Mouse (Mus musculus): ENCODE measurements at regions not wholly inside any gene's neighbourhood (a gene's known extent, or its start where the extent isn't known, plus 50 kb on each side); places are given as distances from the start of the nearest gene placed in this dataset.
A peak's percentile ranks its signal among the peaks of the same experiment; 100 is the strongest.

DNA sequence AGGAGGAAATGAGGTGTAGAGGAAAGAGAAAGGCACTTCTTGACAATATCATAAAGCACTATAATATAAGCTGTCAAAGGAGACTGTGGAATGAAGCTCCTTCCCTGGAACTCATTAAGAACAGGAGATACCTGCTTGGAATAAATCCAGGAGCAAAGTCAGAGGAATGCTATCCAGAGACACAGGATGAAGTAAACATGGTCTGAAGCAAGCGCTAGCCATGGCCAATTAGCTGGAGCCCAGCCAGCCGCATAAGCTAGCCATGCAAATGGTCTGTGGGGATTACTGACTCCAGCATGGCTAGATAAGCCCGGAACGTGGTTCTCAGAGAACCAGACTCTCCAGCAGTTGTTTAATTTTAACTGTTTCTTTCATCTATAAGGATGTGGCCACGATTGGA is 54.9 kb upstream of the Gpc3 start:
- DNase-seq (ENCODE audit: low spot score) = no peak
- no peaks in the 10 kb centered on the region for H3K27me3 ChIP-seq (ENCODE audit: control insufficient read depth, insufficient read depth, low read length)

DNA sequence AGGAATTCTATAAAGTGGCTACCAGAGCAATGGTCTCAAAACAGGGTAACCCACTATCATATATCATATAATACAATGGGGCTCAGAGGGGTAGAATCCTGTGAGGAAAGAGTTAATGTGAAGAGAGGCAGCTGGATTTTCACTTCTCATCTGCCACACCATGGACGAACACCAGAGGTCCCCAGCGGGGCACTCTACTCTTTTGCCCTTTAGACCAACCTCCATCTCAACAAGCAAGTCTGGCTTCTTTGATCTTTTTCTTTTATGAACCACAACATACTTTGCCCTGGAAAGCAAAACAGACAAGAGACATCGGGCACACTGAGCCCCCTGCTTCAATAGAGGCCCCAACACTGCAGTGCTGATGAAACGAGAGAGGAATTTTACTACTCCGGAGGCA is 65.3 kb upstream of the Gpc3 start:
- Histone ChIP-seq H3K9ac (no peak overlapping the region), H3K27ac (no peak overlapping the region), H3K27me3 (ENCODE audit: control insufficient read depth, insufficient read depth, low read length) (no peaks in the 10 kb centered on the region), H3K36me3 (replicated peaks; ENCODE audit: control insufficient read depth, insufficient read depth) (no peaks in the 10 kb centered on the region), H3K4me3 (replicated peaks; ENCODE audit: low read length) (no peak overlapping the region), H3K9me3 (ENCODE audit: control insufficient read depth, low read length) (no peaks in the 10 kb centered on the region), H3K4me2 (replicated peaks) (no peak overlapping the region), H3K4me1 (replicated peaks; ENCODE audit: control insufficient read depth, insufficient read depth, low read length) (no peaks in the 10 kb centered on the region)
- 16% methylated on average over 5 of the region's 5 CpGs for WGBS
- no peak for ATAC-seq (ENCODE audit: low FRiP score)
- DNase-seq (ENCODE audit: low spot score) = no peak

More for the DNA sequence above, 54.9 kb upstream of the Gpc3 start:
- Histone ChIP-seq H3K36me3 (replicated peaks; ENCODE audit: control insufficient read depth, insufficient read depth) (no peaks in the 10 kb centered on the region), H3K9me3 (ENCODE audit: control insufficient read depth, low read length) (no peaks in the 10 kb centered on the region), H3K4me3 (replicated peaks; ENCODE audit: low read length) (no peak overlapping the region), H3K4me1 (replicated peaks; ENCODE audit: control insufficient read depth, insufficient read depth, low read length) (no peaks in the 10 kb centered on the region), H3K9ac (no peak overlapping the region), H3K27ac (no peak overlapping the region), H3K4me2 (replicated peaks) (no peak overlapping the region)
- no peak for ATAC-seq (ENCODE audit: low FRiP score)
- WGBS = 60% methylated on average over 5 of the region's 5 CpGs

DNA sequence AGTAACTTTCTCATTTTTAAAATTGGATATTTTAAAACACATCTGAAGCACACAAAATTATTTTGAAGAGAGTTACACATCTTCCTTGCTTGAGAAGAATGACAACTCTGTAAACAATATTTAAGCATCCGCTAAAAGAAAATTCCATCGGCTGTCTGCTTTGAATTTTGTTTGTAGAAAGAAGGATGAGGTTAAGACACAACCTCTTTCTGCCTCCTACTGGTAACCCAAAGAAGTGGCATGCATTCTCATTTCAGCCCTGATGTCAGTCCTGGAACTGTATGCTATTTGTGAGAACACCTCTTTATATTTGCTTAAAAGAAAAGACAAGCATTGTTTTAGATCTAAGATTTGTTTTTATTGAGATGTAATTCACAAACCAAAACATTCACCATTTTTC is 80.6 kb upstream of the Gpc3 start:
- no peak for DNase-seq (ENCODE audit: low spot score)
- Histone ChIP-seq H3K4me1 (replicated peaks; ENCODE audit: control insufficient read depth, insufficient read depth, low read length) (no peaks in the 10 kb centered on the region), H3K36me3 (replicated peaks; ENCODE audit: control insufficient read depth, insufficient read depth) (no peaks in the 10 kb centered on the region), H3K9me3 (ENCODE audit: control insufficient read depth, low read length) (no peaks in the 10 kb centered on the region), H3K4me2 (replicated peaks) (no peak overlapping the region), H3K27me3 (ENCODE audit: control insufficient read depth, insufficient read depth, low read length) (no peaks in the 10 kb centered on the region), H3K27ac (no peak overlapping the region), H3K9ac (no peak overlapping the region), H3K4me3 (replicated peaks; ENCODE audit: low read length) (no peak overlapping the region)
- 42% methylated on average over 2 of the region's 2 CpGs for WGBS
- ATAC-seq (ENCODE audit: low FRiP score) = no peak

DNA sequence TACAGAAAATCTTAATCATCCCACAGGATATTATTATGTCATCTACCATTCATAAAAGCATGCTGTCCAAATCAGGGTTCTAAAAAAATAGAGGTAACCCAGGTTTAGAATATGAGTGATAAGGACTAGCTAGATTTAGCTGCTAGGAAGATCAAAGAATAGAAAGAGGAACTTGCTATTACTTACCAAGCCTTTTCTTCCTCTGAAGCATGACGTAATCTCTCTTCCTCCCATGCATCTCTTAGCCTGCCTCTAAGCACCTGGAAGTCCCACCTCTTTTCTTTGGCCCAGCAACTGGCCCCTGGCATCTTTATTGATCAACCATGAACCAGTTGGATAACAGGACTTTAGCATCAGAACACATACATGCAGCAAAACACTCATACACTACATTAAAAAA is 85.9 kb upstream of the Gpc3 start:
- Histone ChIP-seq H3K9ac (no peak overlapping the region), H3K4me1 (replicated peaks; ENCODE audit: control insufficient read depth, insufficient read depth, low read length) (no peaks in the 10 kb centered on the region), H3K4me3 (replicated peaks; ENCODE audit: low read length) (no peak overlapping the region), H3K27ac (no peak overlapping the region), H3K9me3 (ENCODE audit: control insufficient read depth, low read length) (no peaks in the 10 kb centered on the region), H3K27me3 (ENCODE audit: control insufficient read depth, insufficient read depth, low read length) (no peaks in the 10 kb centered on the region), H3K36me3 (replicated peaks; ENCODE audit: control insufficient read depth, insufficient read depth) (no peaks in the 10 kb centered on the region), H3K4me2 (replicated peaks) (no peak overlapping the region)
- DNase-seq (ENCODE audit: low spot score) = no peak
- 89% methylated on average over 1 of the region's 1 CpGs for WGBS
- ATAC-seq (ENCODE audit: low FRiP score) = no peak

DNA sequence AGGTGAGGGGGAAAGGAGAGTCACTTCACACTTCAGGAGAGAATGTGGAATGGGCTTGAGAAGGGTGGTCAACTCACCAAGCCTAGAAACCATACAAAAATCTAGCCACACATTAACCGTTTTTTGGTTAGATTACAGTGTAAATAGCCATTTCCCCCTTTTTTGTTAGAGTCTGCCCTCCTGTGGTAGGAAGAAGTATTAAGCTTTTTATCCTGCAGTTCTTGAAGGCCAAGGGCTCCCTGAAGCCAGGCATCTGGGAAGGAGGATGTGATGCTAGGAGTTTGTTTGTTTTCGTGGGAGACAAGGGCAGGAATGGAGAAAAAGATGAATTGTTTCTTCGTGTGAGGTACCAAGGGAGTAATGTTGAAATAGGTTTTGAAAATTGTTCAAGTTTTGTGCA is 73.5 kb upstream of the Ccdc160 start:
- no peak for ATAC-seq (ENCODE audit: low FRiP score)
- DNase-seq (ENCODE audit: low spot score) = peak; percentile 51
- Histone ChIP-seq H3K4me1 (replicated peaks; ENCODE audit: control insufficient read depth, insufficient read depth, low read length) (no peaks in the 10 kb centered on the region), H3K27me3 (ENCODE audit: control insufficient read depth, insufficient read depth, low read length) (no peaks in the 10 kb centered on the region), H3K9me3 (ENCODE audit: control insufficient read depth, low read length) (no peaks in the 10 kb centered on the region), H3K4me2 (replicated peaks) (no peak overlapping the region), H3K4me3 (replicated peaks; ENCODE audit: low read length) (no peak overlapping the region), H3K27ac (no peak overlapping the region), H3K9ac (no peak overlapping the region), H3K36me3 (replicated peaks; ENCODE audit: control insufficient read depth, insufficient read depth) (no peaks in the 10 kb centered on the region)
- WGBS = 41% methylated on average over 3 of the region's 3 CpGs

DNA sequence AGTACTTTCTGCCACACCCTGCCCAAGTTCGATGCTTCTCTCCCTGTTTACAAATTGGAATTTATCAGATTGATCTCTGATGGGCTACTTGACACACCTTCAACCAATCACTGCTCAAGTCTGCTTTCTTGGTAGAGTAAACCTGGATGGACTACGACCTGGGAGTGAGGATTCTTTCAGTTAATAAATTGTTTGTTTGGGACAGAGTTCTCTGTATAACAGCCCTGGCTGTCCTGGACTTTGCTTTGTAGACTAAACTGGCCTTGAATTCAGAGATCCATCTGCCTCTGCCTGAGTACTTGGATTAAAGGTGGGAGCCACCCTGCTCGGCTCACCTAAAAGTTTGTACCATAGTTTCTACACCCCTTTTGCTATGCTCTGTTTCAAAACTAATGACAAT is 52.9 kb upstream of the Ccdc160 start:
- H3K4me3 ChIP-seq (replicated peaks; ENCODE audit: low read length) = no peak overlapping the region
- no peak overlapping the region for H3K9ac ChIP-seq
- WGBS = 81% methylated on average over 3 of the region's 3 CpGs
- no peak overlapping the region for H3K4me2 ChIP-seq (replicated peaks)
- peaks cover 1% of the 10 kb centered on the region; the same call in 1 of the 2 replicates for H3K27me3 ChIP-seq (ENCODE audit: control insufficient read depth, insufficient read depth, low read length)
- ATAC-seq (ENCODE audit: low FRiP score) (no peak), DNase-seq (ENCODE audit: low spot score) (no peak)
- H3K27ac ChIP-seq = no peak overlapping the region
- H3K36me3 ChIP-seq (replicated peaks; ENCODE audit: control insufficient read depth, insufficient read depth) = no peaks in the 10 kb centered on the region
- no peaks in the 10 kb centered on the region for H3K4me1 ChIP-seq (replicated peaks; ENCODE audit: control insufficient read depth, insufficient read depth, low read length)
- no peaks in the 10 kb centered on the region for H3K9me3 ChIP-seq (ENCODE audit: control insufficient read depth, low read length)

Measured in hindbrain, embryonic 14.5 days (tissue).